Mouse (Mus musculus): ENCODE measurements around the gene 1700025G04Rik. TPM values are rescaled to one million over a fixed set of nuclear protein-coding genes. Genes with fewer than 3 reads are reported as not detected.

1700025G04Rik gene
- polyA plus RNA-seq, 1 experiment from 2014 or later: 28.6 TPM

- Histone ChIP-seq H3K4me2 (replicated peaks; ENCODE audit: low read depth, low read length) (no peak overlapping the region), H3K9me3 (ENCODE audit: control insufficient read depth, low read depth, low read length) (no peaks in the 10 kb centered on the region), H3K36me3 (ENCODE audit: control insufficient read depth, insufficient read depth, low read length) (no peaks in the 10 kb centered on the region), H3K27ac (ENCODE audit: low read length) (0 out of 2 replicates have a peak overlapping the region, but pooled peaks have one; percentile 1), H3K27me3 (ENCODE audit: control insufficient read depth, insufficient read depth, low read length) (no peaks in the 10 kb centered on the region), H3K4me1 (ENCODE audit: control insufficient read depth, insufficient read depth, low read length) (peaks cover 23% of the 10 kb centered on the region), H3K9ac (replicated peaks; ENCODE audit: low read depth, low read length) (no peak overlapping the region), H3K4me3 (ENCODE audit: low read depth, low read length) (no peak overlapping the region)
- 77% methylated on average over 10 of the region's 10 CpGs for WGBS
- no peak for ATAC-seq (ENCODE audit: insufficient number of reproducible peaks, insufficient read depth, low FRiP score, low read depth)
Observed at GRCm38 (mm10) chr1:151887126-151887525, 202.8 kb downstream of the 1700025G04Rik start.

GRCm38 (mm10) chr1:151886171-151886570 is 203.8 kb downstream of the 1700025G04Rik start:
- no peak for ATAC-seq (ENCODE audit: insufficient number of reproducible peaks, insufficient read depth, low FRiP score, low read depth)
- no peaks in the 10 kb centered on the region for H3K36me3 ChIP-seq (ENCODE audit: control insufficient read depth, insufficient read depth, low read length)
- H3K27ac ChIP-seq (ENCODE audit: low read length): no peak overlapping the region
- H3K9me3 ChIP-seq (ENCODE audit: control insufficient read depth, low read depth, low read length): no peaks in the 10 kb centered on the region
- H3K4me3 ChIP-seq (ENCODE audit: low read depth, low read length): no peak overlapping the region
- H3K9ac ChIP-seq (replicated peaks; ENCODE audit: low read depth, low read length): no peak overlapping the region
- no peaks in the 10 kb centered on the region for H3K27me3 ChIP-seq (ENCODE audit: control insufficient read depth, insufficient read depth, low read length)
- H3K4me2 ChIP-seq (replicated peaks; ENCODE audit: low read depth, low read length): no peak overlapping the region
- WGBS: 91% methylated on average over 2 of the region's 2 CpGs
- peaks cover 23% of the 10 kb centered on the region for H3K4me1 ChIP-seq (ENCODE audit: control insufficient read depth, insufficient read depth, low read length)

- no peak overlapping the region for H3K4me2 ChIP-seq (replicated peaks; ENCODE audit: low read depth, low read length)
- no peaks in the 10 kb centered on the region for H3K36me3 ChIP-seq (ENCODE audit: control insufficient read depth, insufficient read depth, low read length)
- H3K4me1 ChIP-seq (ENCODE audit: control insufficient read depth, insufficient read depth, low read length): no peaks in the 10 kb centered on the region
- H3K4me3 ChIP-seq (ENCODE audit: low read depth, low read length): no peak overlapping the region
- ATAC-seq (ENCODE audit: insufficient number of reproducible peaks, insufficient read depth, low FRiP score, low read depth): no peak
- no peaks in the 10 kb centered on the region for H3K9me3 ChIP-seq (ENCODE audit: control insufficient read depth, low read depth, low read length)
- H3K27ac ChIP-seq (ENCODE audit: low read length): no peak overlapping the region
- no peak overlapping the region for H3K9ac ChIP-seq (replicated peaks; ENCODE audit: low read depth, low read length)
- WGBS: 67% methylated on average over 1 of the region's 1 CpGs
- H3K27me3 ChIP-seq (ENCODE audit: control insufficient read depth, insufficient read depth, low read length): no peaks in the 10 kb centered on the region
Observed at GRCm38 (mm10) chr1:151881253-151881652, 208.7 kb downstream of the 1700025G04Rik start.

- no peak overlapping the region for H3K9ac ChIP-seq (replicated peaks; ENCODE audit: low read depth, low read length)
- no peaks in the 10 kb centered on the region for H3K4me1 ChIP-seq (ENCODE audit: control insufficient read depth, insufficient read depth, low read length)
- ATAC-seq (ENCODE audit: insufficient number of reproducible peaks, insufficient read depth, low FRiP score, low read depth): no peak
- H3K27ac ChIP-seq (ENCODE audit: low read length): no peak overlapping the region
- no peak overlapping the region for H3K4me2 ChIP-seq (replicated peaks; ENCODE audit: low read depth, low read length)
- no peak overlapping the region for H3K4me3 ChIP-seq (ENCODE audit: low read depth, low read length)
- WGBS: 66% methylated on average over 5 of the region's 5 CpGs
- H3K27me3 ChIP-seq (ENCODE audit: control insufficient read depth, insufficient read depth, low read length): no peaks in the 10 kb centered on the region
- no peaks in the 10 kb centered on the region for H3K9me3 ChIP-seq (ENCODE audit: control insufficient read depth, low read depth, low read length)
- H3K36me3 ChIP-seq (ENCODE audit: control insufficient read depth, insufficient read depth, low read length): no peaks in the 10 kb centered on the region
Observed at GRCm38 (mm10) chr1:151880731-151881130, 209.2 kb downstream of the 1700025G04Rik start.

- Histone ChIP-seq H3K4me1 (ENCODE audit: control insufficient read depth, insufficient read depth, low read length) (no peaks in the 10 kb centered on the region), H3K9me3 (ENCODE audit: control insufficient read depth, low read depth, low read length) (no peaks in the 10 kb centered on the region), H3K27ac (ENCODE audit: low read length) (no peak overlapping the region), H3K27me3 (ENCODE audit: control insufficient read depth, insufficient read depth, low read length) (no peaks in the 10 kb centered on the region), H3K36me3 (ENCODE audit: control insufficient read depth, insufficient read depth, low read length) (no peaks in the 10 kb centered on the region), H3K9ac (replicated peaks; ENCODE audit: low read depth, low read length) (no peak overlapping the region), H3K4me3 (ENCODE audit: low read depth, low read length) (no peak overlapping the region), H3K4me2 (replicated peaks; ENCODE audit: low read depth, low read length) (no peak overlapping the region)
- 80% methylated on average over 13 of the region's 13 CpGs for WGBS
- ATAC-seq (ENCODE audit: insufficient number of reproducible peaks, insufficient read depth, low FRiP score, low read depth): no peak
Observed at GRCm38 (mm10) chr1:151879966-151880365, 210.0 kb downstream of the 1700025G04Rik start.

GRCm38 (mm10) chr1:151879308-151879850 is 210.5 kb downstream of the 1700025G04Rik start:
- H3K9ac ChIP-seq (replicated peaks; ENCODE audit: low read depth, low read length): no peak overlapping the region
- no peak overlapping the region for H3K4me2 ChIP-seq (replicated peaks; ENCODE audit: low read depth, low read length)
- H3K36me3 ChIP-seq (ENCODE audit: control insufficient read depth, insufficient read depth, low read length): no peaks in the 10 kb centered on the region

GRCm38 (mm10) chr1:151878411-151878810 is 211.5 kb downstream of the 1700025G04Rik start:
- 49% methylated on average over 4 of the region's 4 CpGs for WGBS
- H3K9ac ChIP-seq (replicated peaks; ENCODE audit: low read depth, low read length): no peak overlapping the region
- no peaks in the 10 kb centered on the region for H3K4me1 ChIP-seq (ENCODE audit: control insufficient read depth, insufficient read depth, low read length)
- H3K9me3 ChIP-seq (ENCODE audit: control insufficient read depth, low read depth, low read length): no peaks in the 10 kb centered on the region
- H3K4me2 ChIP-seq (replicated peaks; ENCODE audit: low read depth, low read length): no peak overlapping the region
- H3K27ac ChIP-seq (ENCODE audit: low read length): no peak overlapping the region
- no peaks in the 10 kb centered on the region for H3K27me3 ChIP-seq (ENCODE audit: control insufficient read depth, insufficient read depth, low read length)
- no peaks in the 10 kb centered on the region for H3K36me3 ChIP-seq (ENCODE audit: control insufficient read depth, insufficient read depth, low read length)
- ATAC-seq (ENCODE audit: insufficient number of reproducible peaks, insufficient read depth, low FRiP score, low read depth): no peak
- H3K4me3 ChIP-seq (ENCODE audit: low read depth, low read length): no peak overlapping the region

More at GRCm38 (mm10) chr1:151879308-151879850, 210.5 kb downstream of the 1700025G04Rik start:
- no peak for ATAC-seq (ENCODE audit: insufficient number of reproducible peaks, insufficient read depth, low FRiP score, low read depth)
- H3K27ac ChIP-seq (ENCODE audit: low read length): no peak overlapping the region
- no peaks in the 10 kb centered on the region for H3K9me3 ChIP-seq (ENCODE audit: control insufficient read depth, low read depth, low read length)
- no peaks in the 10 kb centered on the region for H3K4me1 ChIP-seq (ENCODE audit: control insufficient read depth, insufficient read depth, low read length)
- 81% methylated on average over 11 of the region's 11 CpGs for WGBS
- H3K4me3 ChIP-seq (ENCODE audit: low read depth, low read length): no peak overlapping the region
- no peaks in the 10 kb centered on the region for H3K27me3 ChIP-seq (ENCODE audit: control insufficient read depth, insufficient read depth, low read length)

- H3K9me3 ChIP-seq (ENCODE audit: control insufficient read depth, low read depth, low read length): no peaks in the 10 kb centered on the region
- H3K36me3 ChIP-seq (ENCODE audit: control insufficient read depth, insufficient read depth, low read length): no peaks in the 10 kb centered on the region
- no peaks in the 10 kb centered on the region for H3K27me3 ChIP-seq (ENCODE audit: control insufficient read depth, insufficient read depth, low read length)
- no peaks in the 10 kb centered on the region for H3K4me1 ChIP-seq (ENCODE audit: control insufficient read depth, insufficient read depth, low read length)
- WGBS: 72% methylated on average over 5 of the region's 5 CpGs
- no peak for ATAC-seq (ENCODE audit: insufficient number of reproducible peaks, insufficient read depth, low FRiP score, low read depth)
- no peak overlapping the region for H3K4me2 ChIP-seq (replicated peaks; ENCODE audit: low read depth, low read length)
- H3K4me3 ChIP-seq (ENCODE audit: low read depth, low read length): no peak overlapping the region
- H3K9ac ChIP-seq (replicated peaks; ENCODE audit: low read depth, low read length): no peak overlapping the region
- no peak overlapping the region for H3K27ac ChIP-seq (ENCODE audit: low read length)
Observed at GRCm38 (mm10) chr1:151872971-151873370, 217.0 kb downstream of the 1700025G04Rik start.

GRCm38 (mm10) chr1:151864326-151864725 is 225.6 kb downstream of the 1700025G04Rik start:
- ATAC-seq (ENCODE audit: insufficient number of reproducible peaks, insufficient read depth, low FRiP score, low read depth): no peak
- WGBS: 77% methylated on average over 6 of the region's 6 CpGs
- no peaks in the 10 kb centered on the region for H3K27me3 ChIP-seq (ENCODE audit: control insufficient read depth, insufficient read depth, low read length)
- no peak overlapping the region for H3K4me3 ChIP-seq (ENCODE audit: low read depth, low read length)
- H3K36me3 ChIP-seq (ENCODE audit: control insufficient read depth, insufficient read depth, low read length): no peaks in the 10 kb centered on the region
- H3K9me3 ChIP-seq (ENCODE audit: control insufficient read depth, low read depth, low read length): no peaks in the 10 kb centered on the region
- no peak overlapping the region for H3K27ac ChIP-seq (ENCODE audit: low read length)
- no peak overlapping the region for H3K4me2 ChIP-seq (replicated peaks; ENCODE audit: low read depth, low read length)
- peaks cover 3% of the 10 kb centered on the region; the same call in 1 of the 2 replicates for H3K4me1 ChIP-seq (ENCODE audit: control insufficient read depth, insufficient read depth, low read length)
- H3K9ac ChIP-seq (replicated peaks; ENCODE audit: low read depth, low read length): no peak overlapping the region

Measured in stomach, embryonic 14.5 days (tissue).